Mouse (Mus musculus) urinary bladder, postnatal 10 days (tissue): ENCODE measurements around the gene Asmt.

ENCODE experiments used
- DNase-seq: peaks from one replicate; pipeline ENCODE4 v3.0.0; 2022; ENCODE audit warnings: low spot score

The Asmt gene

GRCm38 (mm10) chrX:170672594-170673092, at the start of gene Asmt:
Gene Asmt, plus strand, starts transcription at chrX:170672644.
- no peak for DNase-seq

GRCm38 (mm10) chrX:170673233-170673951, 948 bp downstream of the Asmt start:
- no peak for DNase-seq

- DNase-seq: no peak
Measured at GRCm38 (mm10) chrX:170674229-170674771, 1.9 kb downstream of the Asmt start.

GRCm38 (mm10) chrX:170674885-170675876, 2.7 kb downstream of the Asmt start:
- no peak for DNase-seq

- no peak for DNase-seq
Measured at GRCm38 (mm10) chrX:170675923-170676605, 3.6 kb downstream of the Asmt start.

GRCm38 (mm10) chrX:170676606-170677239, 4.3 kb downstream of the Asmt start:
- no peak for DNase-seq

- DNase-seq: no peak
Measured at GRCm38 (mm10) chrX:170677266-170677665, 4.8 kb downstream of the Asmt start.

- DNase-seq: no peak
Measured at GRCm38 (mm10) chrX:170677680-170678079, 5.2 kb downstream of the Asmt start.
